Mouse (Mus musculus) limb, embryonic 11.5 days (tissue): Measurements from ENCODE around the gene Pate2. TPM values are rescaled to one million over a fixed set of nuclear protein-coding genes. Genes with fewer than 3 reads are reported as not detected.

ENCODE experiments used
- ATAC-seq: fragments of 200-750 bp; cut with Nextera tagmentation; 2 replicates; pipeline ENCODE4 v1.8.0; 2017; ENCODE audit warnings: low read depth; ENCODE audit not compliant: insufficient number of reproducible peaks, low FRiP score, low TSS enrichment
- DNase-seq: peaks from one replicate; pipeline ENCODE4 v3.0.0-alpha.2; 2015; ENCODE audit warnings: low spot score
- H3K27ac ChIP-seq: fragments of 300-500 bp; sonication (generic); replicated peaks from 2 replicates; pipeline ENCODE4 v1.5.1; 2014; ENCODE audit warnings: low read depth, mild to moderate bottlenecking, low read length
- H3K27me3 ChIP-seq: fragments of 300-500 bp; sonication (generic); 2 replicates; pipeline ENCODE4 v1.6.1; 2014; ENCODE audit warnings: mild to moderate bottlenecking, low read length, mixed read lengths; ENCODE audit not compliant: control insufficient read depth, insufficient read depth
- H3K36me3 ChIP-seq: fragments of 300-500 bp; sonication (generic); 2 replicates; pipeline ENCODE4 v1.6.1; 2014; ENCODE audit warnings: mild to moderate bottlenecking, low read length, moderate library complexity, mixed read lengths; ENCODE audit not compliant: control insufficient read depth, insufficient read depth
- H3K4me1 ChIP-seq: fragments of 300-500 bp; sonication (generic); 2 replicates; pipeline ENCODE4 v1.6.1; 2014; ENCODE audit warnings: low read length, mixed read lengths; ENCODE audit not compliant: control insufficient read depth, insufficient read depth
- H3K4me2 ChIP-seq: fragments of 300-500 bp; sonication (generic); 2 replicates; pipeline ENCODE4 v1.6.1; 2014; ENCODE audit warnings: low read depth, mild to moderate bottlenecking, moderate library complexity; ENCODE audit not compliant: severe bottlenecking
- H3K4me3 ChIP-seq: fragments of 300-500 bp; sonication (generic); 2 replicates; pipeline ENCODE4 v1.5.1; 2014; ENCODE audit warnings: low read depth, low read length
- H3K9ac ChIP-seq: fragments of 300-500 bp; sonication (generic); 2 replicates; pipeline ENCODE4 v1.6.1; 2014; ENCODE audit warnings: mild to moderate bottlenecking, low read length
- H3K9me3 ChIP-seq: fragments of 300-500 bp; sonication (generic); 2 replicates; pipeline ENCODE4 v1.6.1; 2016; ENCODE audit warnings: low read length; ENCODE audit not compliant: control insufficient read depth
- whole genome bisulfite sequencing: fragments of 180-500 bp; shearing (Covaris S2); extraction: QIAGEN DNeasy Blood & Tissue Kit; methylation state at CpG from one replicate; pipeline ENCODE4 v1.1.7; 2014; 5-methylcytosine and 5-hydroxymethylcytosine counted together
- polyA plus RNA-seq: library from polyadenylated mRNA; unstranded; fragments of >200 nt; fragmentation: Nextera tagmentation; extraction: Ambion mirVana; gene quantifications from 2 replicates; pipeline ENCODE4 v1.2.1, GENCODE M21; 2014

The Pate2 gene
- polyA plus RNA-seq, 1 experiment from 2014 or later: 0.43 TPM

GRCm38 (mm10) chr9:35543099-35543860 is 26.8 kb upstream of the Pate2 start:
- 87% methylated on average over 14 of the region's 14 CpGs for WGBS
- DNase-seq (no peak), ATAC-seq (no peak)
- Histone ChIP-seq H3K27ac (no peak overlapping the region), H3K9me3 (no peaks in the 10 kb centered on the region), H3K36me3 (no peaks in the 10 kb centered on the region), H3K9ac (no peak overlapping the region), H3K4me2 (no peak overlapping the region), H3K4me1 (no peaks in the 10 kb centered on the region), H3K4me3 (no peak overlapping the region), H3K27me3 (no peaks in the 10 kb centered on the region)

- no peak overlapping the region for H3K4me2 ChIP-seq
- no peaks in the 10 kb centered on the region for H3K4me1 ChIP-seq
- 53% methylated on average over 2 of the region's 2 CpGs for WGBS
- no peak overlapping the region for H3K27ac ChIP-seq
- no peaks in the 10 kb centered on the region for H3K36me3 ChIP-seq
- no peak overlapping the region for H3K4me3 ChIP-seq
- ATAC-seq (no peak), DNase-seq (no peak)
- no peaks in the 10 kb centered on the region for H3K27me3 ChIP-seq
- no peaks in the 10 kb centered on the region for H3K9me3 ChIP-seq
- no peak overlapping the region for H3K9ac ChIP-seq
These were observed 25.4 kb upstream of the Pate2 start for GRCm38 (mm10) chr9:35544666-35545065.

DNA sequence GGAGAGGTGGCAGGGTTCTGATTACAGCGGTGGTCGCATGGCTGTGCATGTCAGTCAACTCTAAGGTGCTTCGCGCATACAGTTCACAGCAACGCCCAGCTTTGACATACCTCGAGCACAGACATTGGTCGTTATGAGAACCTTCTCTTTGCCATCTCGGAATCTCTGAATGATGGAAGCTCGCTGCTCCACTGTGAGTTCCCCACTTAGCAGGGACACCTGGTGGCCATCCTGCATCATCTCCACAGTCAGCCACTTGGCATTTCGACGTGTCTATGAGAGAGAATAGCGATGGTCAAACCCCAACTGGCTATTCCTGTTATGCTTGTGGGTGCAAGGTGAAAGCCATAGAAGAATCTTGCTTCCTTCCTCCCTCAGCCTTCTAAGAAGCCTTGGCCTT is 24.4 kb upstream of the Pate2 start:
- Histone ChIP-seq H3K9ac (no peak overlapping the region), H3K4me2 (no peak overlapping the region), H3K27me3 (no peaks in the 10 kb centered on the region), H3K27ac (no peak overlapping the region), H3K4me1 (no peaks in the 10 kb centered on the region), H3K9me3 (no peaks in the 10 kb centered on the region), H3K36me3 (no peaks in the 10 kb centered on the region), H3K4me3 (no peak overlapping the region)
- no peak for ATAC-seq
- 74% methylated on average over 12 of the region's 12 CpGs for WGBS
- DNase-seq: no peak

- DNase-seq (no peak), ATAC-seq (no peak)
- 89% methylated on average over 9 of the region's 9 CpGs for WGBS
- H3K9me3 ChIP-seq: no peaks in the 10 kb centered on the region
- H3K27me3 ChIP-seq: no peaks in the 10 kb centered on the region
- H3K27ac ChIP-seq: no peak overlapping the region
- H3K4me3 ChIP-seq: no peak overlapping the region
- H3K4me1 ChIP-seq: no peaks in the 10 kb centered on the region
- no peak overlapping the region for H3K9ac ChIP-seq
- H3K4me2 ChIP-seq: no peak overlapping the region
- no peaks in the 10 kb centered on the region for H3K36me3 ChIP-seq
These were observed 23.3 kb upstream of the Pate2 start for GRCm38 (mm10) chr9:35546745-35547144.

DNA sequence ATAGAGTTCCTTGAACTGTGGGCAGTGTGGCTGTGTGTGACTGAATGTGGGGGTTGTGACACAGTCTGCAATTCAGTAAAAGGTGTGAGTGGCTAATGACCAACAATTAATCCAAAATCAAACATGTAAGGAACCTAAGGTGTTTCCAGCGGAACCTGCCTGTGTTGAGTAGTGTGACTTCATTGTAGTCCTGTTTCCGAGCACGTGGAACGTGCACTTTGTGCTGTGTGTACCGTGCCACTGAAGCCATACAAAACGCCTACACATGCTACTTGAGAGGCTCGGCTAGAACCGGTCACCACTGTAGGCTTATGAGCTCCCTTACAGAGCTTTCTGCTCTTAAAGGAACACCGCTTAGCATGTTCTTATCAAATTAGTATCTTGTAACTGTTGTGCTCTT is 21.6 kb upstream of the Pate2 start:
- H3K4me2 ChIP-seq: no peak overlapping the region
- H3K4me1 ChIP-seq: no peaks in the 10 kb centered on the region
- ATAC-seq (no peak), DNase-seq (no peak)
- no peaks in the 10 kb centered on the region for H3K9me3 ChIP-seq
- 81% methylated on average over 9 of the region's 9 CpGs for WGBS
- H3K9ac ChIP-seq: no peak overlapping the region
- no peaks in the 10 kb centered on the region for H3K36me3 ChIP-seq
- H3K27ac ChIP-seq: no peak overlapping the region
- H3K4me3 ChIP-seq: no peak overlapping the region
- no peaks in the 10 kb centered on the region for H3K27me3 ChIP-seq

DNA sequence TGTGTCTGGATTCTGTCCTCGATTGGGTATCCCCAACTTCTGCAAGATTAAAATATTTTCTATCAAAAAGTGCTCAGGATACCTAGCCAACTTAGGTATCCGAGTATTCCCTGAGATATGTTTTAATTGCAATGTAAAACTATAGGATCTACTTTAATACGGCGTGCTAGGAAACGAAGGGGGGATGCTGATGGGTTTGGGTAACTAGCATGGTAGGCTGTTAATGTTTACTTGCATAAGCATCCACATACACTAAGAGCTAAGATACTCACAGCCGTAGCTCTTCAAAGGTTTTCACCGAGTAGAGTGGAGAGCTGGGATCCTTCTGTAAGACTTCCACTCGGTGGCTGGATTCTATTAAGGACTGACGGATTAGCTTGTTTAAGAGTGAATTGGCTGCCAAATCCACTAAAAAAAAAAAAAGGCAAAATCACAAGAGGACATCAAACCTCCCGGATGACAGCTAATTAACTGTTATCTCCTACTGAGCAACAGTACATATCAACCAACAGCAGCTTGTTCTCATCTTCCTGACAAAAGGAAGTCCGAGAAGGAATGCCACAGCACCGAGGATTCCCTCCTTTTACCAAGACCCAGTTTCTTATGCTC is 13.5 kb upstream of the Pate2 start:
- no peak overlapping the region for H3K9ac ChIP-seq
- H3K27ac ChIP-seq: no peak overlapping the region
- DNase-seq (peak; percentile 12), ATAC-seq (no peak)
- WGBS: 60% methylated on average over 12 of the region's 12 CpGs
- no peaks in the 10 kb centered on the region; the same call in 1 of the 2 replicates for H3K27me3 ChIP-seq
- H3K9me3 ChIP-seq: no peaks in the 10 kb centered on the region
- peaks cover 3% of the 10 kb centered on the region; the same call in 1 of the 2 replicates for H3K36me3 ChIP-seq
- no peak overlapping the region for H3K4me2 ChIP-seq
- peaks cover 7% of the 10 kb centered on the region for H3K4me1 ChIP-seq
- H3K4me3 ChIP-seq: no peak overlapping the region

- WGBS: under 1% methylated on average over 58 of the region's 59 CpGs
- Histone ChIP-seq H3K9ac (peak within 1 kb of the TSS; percentile 68), H3K4me1 (peaks cover 7% of the 10 kb centered on the region), H3K4me3 (peak within 1 kb of the TSS; percentile 57), H3K36me3 (peaks cover 3% of the 10 kb centered on the region; the same call in 1 of the 2 replicates), H3K27ac (0 out of 2 replicates have a peak within 1 kb of the TSS, but pooled peaks have one; percentile 14), H3K4me2 (peak within 1 kb of the TSS; percentile 89), H3K27me3 (no peaks in the 10 kb centered on the region; the same call in 1 of the 2 replicates), H3K9me3 (no peaks in the 10 kb centered on the region)
- peak; percentile 78 for ATAC-seq
- peak; percentile 70 for DNase-seq
These were observed 11.7 kb upstream of the Pate2 start, which contains the start of the genes Ddx25 and Pus3 for GRCm38 (mm10) chr9:35558257-35559008. Gene Ddx25 (minus strand): TSS chr9:35558528. Gene Pus3 (plus strand): TSS chr9:35558595.
